Mouse (Mus musculus) intestine, postnatal 0 days (tissue): ENCODE data around the gene Cdc5l. TPM values are rescaled to one million over a fixed set of nuclear protein-coding genes. Genes with fewer than 3 reads are reported as not detected.

Experiments used
- ATAC-seq: fragments of 200-750 bp; cut with Nextera tagmentation; 2 replicates; pipeline ENCODE4 v1.8.0; 2017; ENCODE audit warnings: mild to moderate bottlenecking, moderate TSS enrichment, moderate library complexity
- H3K27ac ChIP-seq: fragments of 300-500 bp; sonication (generic); 2 replicates; pipeline ENCODE4 v1.5.1; 2014; ENCODE audit warnings: mild to moderate bottlenecking, low read depth, low read length, moderate library complexity
- H3K27me3 ChIP-seq: fragments of 300-500 bp; sonication (generic); replicated peaks from 2 replicates; pipeline ENCODE4 v1.6.1; 2014; ENCODE audit warnings: low read length, mixed read lengths; ENCODE audit not compliant: control insufficient read depth, insufficient read depth
- H3K36me3 ChIP-seq: fragments of 300-500 bp; sonication (generic); 2 replicates; pipeline ENCODE4 v1.6.1; 2014; ENCODE audit warnings: mild to moderate bottlenecking, moderate library complexity; ENCODE audit not compliant: control insufficient read depth, insufficient read depth
- H3K4me1 ChIP-seq: fragments of 300-500 bp; sonication (generic); replicated peaks from 2 replicates; pipeline ENCODE4 v1.6.1; 2014; ENCODE audit warnings: antibody characterized with exemption, low read length, mixed read lengths; ENCODE audit not compliant: control insufficient read depth, insufficient read depth
- H3K4me2 ChIP-seq: fragments of 300-500 bp; sonication (generic); replicated peaks from 2 replicates; pipeline ENCODE4 v1.6.1; 2014; ENCODE audit warnings: low read depth, mild to moderate bottlenecking, moderate library complexity
- H3K4me3 ChIP-seq: fragments of 300-500 bp; sonication (generic); 2 replicates; pipeline ENCODE4 v1.5.1; 2014; ENCODE audit warnings: low read depth, low read length
- H3K9ac ChIP-seq: fragments of 300-500 bp; sonication (generic); 2 replicates; pipeline ENCODE4 v1.6.1; 2014; ENCODE audit warnings: mild to moderate bottlenecking, low read depth, low read length
- H3K9me3 ChIP-seq: fragments of 300-500 bp; sonication (generic); 2 replicates; pipeline ENCODE4 v1.6.1; 2016; ENCODE audit warnings: mixed run types; ENCODE audit not compliant: control insufficient read depth
- CTCF ChIP-seq: sonication (generic); IDR thresholded peaks from 2 replicates; pipeline ENCODE4 v1.5.1; 2016; ENCODE audit warnings: low read depth, mild to moderate bottlenecking, control low read depth, antibody characterized with exemption, moderate library complexity
- WGBS: fragments of 180-500 bp; shearing (Covaris S2); extraction: QIAGEN DNeasy Blood & Tissue Kit; methylation state at CpG from one replicate; pipeline ENCODE4 v1.1.7; 2014; 5-methylcytosine and 5-hydroxymethylcytosine counted together
- polyA plus RNA-seq: library from polyadenylated mRNA; unstranded; fragments of >200 nt; fragmentation: Nextera tagmentation; extraction: Ambion mirVana; gene quantifications from 2 replicates; pipeline ENCODE4 v1.2.1, GENCODE M21; 2015

Cdc5l gene
- polyA plus RNA-seq, 1 experiment from 2014 or later: 31.3 TPM

- H3K9me3 ChIP-seq: no peaks in the 10 kb centered on the region
- no peaks in the 10 kb centered on the region for H3K36me3 ChIP-seq
- no peaks in the 10 kb centered on the region for H3K4me1 ChIP-seq
- 66% methylated on average over 5 of the region's 5 CpGs for WGBS
- no peak overlapping the region for H3K4me2 ChIP-seq
- H3K27ac ChIP-seq: no peak overlapping the region
- H3K27me3 ChIP-seq: no peaks in the 10 kb centered on the region
- TF ChIP-seq CTCF: no peak
- no peak overlapping the region for H3K9ac ChIP-seq
- ATAC-seq: no peak
- H3K4me3 ChIP-seq: no peak overlapping the region
These were observed 63.0 kb downstream of the Cdc5l start for GRCm38 (mm10) chr17:45370535-45370934.

GRCm38 (mm10) chr17:45364871-45365270, 68.7 kb downstream of the Cdc5l start:
- ATAC-seq: no peak
- H3K4me1 ChIP-seq: no peaks in the 10 kb centered on the region
- H3K27me3 ChIP-seq: no peaks in the 10 kb centered on the region
- no peak overlapping the region for H3K4me2 ChIP-seq
- no peaks in the 10 kb centered on the region for H3K9me3 ChIP-seq
- no peak overlapping the region for H3K27ac ChIP-seq
- 57% methylated on average over 7 of the region's 7 CpGs for WGBS
- H3K9ac ChIP-seq: no peak overlapping the region
- no peak overlapping the region for H3K4me3 ChIP-seq
- no peaks in the 10 kb centered on the region for H3K36me3 ChIP-seq
- no peak for TF ChIP-seq CTCF

GRCm38 (mm10) chr17:45360950-45361349, 72.6 kb downstream of the Cdc5l start:
- 90% methylated on average over 3 of the region's 3 CpGs for WGBS
- no peaks in the 10 kb centered on the region for H3K4me1 ChIP-seq
- no peak overlapping the region for H3K9ac ChIP-seq
- H3K27ac ChIP-seq: no peak overlapping the region
- no peak overlapping the region for H3K4me3 ChIP-seq
- no peaks in the 10 kb centered on the region for H3K36me3 ChIP-seq
- no peak for TF ChIP-seq CTCF
- no peaks in the 10 kb centered on the region for H3K27me3 ChIP-seq
- no peaks in the 10 kb centered on the region for H3K9me3 ChIP-seq
- no peak overlapping the region for H3K4me2 ChIP-seq
- no peak for ATAC-seq

GRCm38 (mm10) chr17:45359443-45359842, 74.1 kb downstream of the Cdc5l start:
- H3K36me3 ChIP-seq: no peaks in the 10 kb centered on the region
- H3K27me3 ChIP-seq: no peaks in the 10 kb centered on the region
- H3K4me2 ChIP-seq: no peak overlapping the region
- H3K4me1 ChIP-seq: no peaks in the 10 kb centered on the region
- no peaks in the 10 kb centered on the region for H3K9me3 ChIP-seq
- no peak overlapping the region for H3K4me3 ChIP-seq
- 23% methylated on average over 5 of the region's 5 CpGs for WGBS
- no peak for TF ChIP-seq CTCF
- no peak overlapping the region for H3K27ac ChIP-seq
- no peak overlapping the region for H3K9ac ChIP-seq
- peak; percentile 19; the same call in 1 of the 2 replicates for ATAC-seq

GRCm38 (mm10) chr17:45356431-45356830, 77.1 kb downstream of the Cdc5l start:
- no peaks in the 10 kb centered on the region for H3K36me3 ChIP-seq
- H3K27me3 ChIP-seq: no peaks in the 10 kb centered on the region
- no peaks in the 10 kb centered on the region for H3K4me1 ChIP-seq
- H3K9ac ChIP-seq: no peak overlapping the region
- no peak overlapping the region for H3K27ac ChIP-seq
- H3K4me2 ChIP-seq: no peak overlapping the region
- no peak for ATAC-seq
- WGBS: 82% methylated on average over 9 of the region's 9 CpGs
- no peak overlapping the region for H3K4me3 ChIP-seq
- no peak for TF ChIP-seq CTCF
- no peaks in the 10 kb centered on the region for H3K9me3 ChIP-seq

GRCm38 (mm10) chr17:45347951-45348350, 85.6 kb downstream of the Cdc5l start:
- Histone ChIP-seq H3K36me3 (no peaks in the 10 kb centered on the region), H3K4me1 (no peaks in the 10 kb centered on the region), H3K4me3 (no peak overlapping the region), H3K9me3 (no peaks in the 10 kb centered on the region), H3K27ac (no peak overlapping the region), H3K9ac (no peak overlapping the region), H3K27me3 (no peaks in the 10 kb centered on the region), H3K4me2 (no peak overlapping the region)
- WGBS: 95% methylated on average over 4 of the region's 4 CpGs
- ATAC-seq: no peak
- TF ChIP-seq CTCF: no peak

Other genes starting within 250 kb of the Cdc5l start
- gene Spats1, start 41.7 kb upstream of the Cdc5l start, polyA plus RNA-seq: 0.22 and 0.25 TPM in 2 replicates
- 3.6 and 4.0 TPM in 2 replicates for gene Aars2, start 73.1 kb upstream of the Cdc5l start, polyA plus RNA-seq
- gene Tcte1, start 89.7 kb upstream of the Cdc5l start, polyA plus RNA-seq: not detected in 2 replicates
- gene Tmem151b, start 115.9 kb upstream of the Cdc5l start, polyA plus RNA-seq: 0.68 TPM in 2 replicates
- 3.8 and 4.0 TPM in 2 replicates for gene Nfkbie, start 122.0 kb upstream of the Cdc5l start, polyA plus RNA-seq
- gene Slc35b2, start 130.1 kb upstream of the Cdc5l start, polyA plus RNA-seq: 77.7 and 79.5 TPM in 2 replicates
- gene Hsp90ab1, start 139.5 kb upstream of the Cdc5l start, polyA plus RNA-seq: 483 and 505 TPM in 2 replicates
- gene Slc29a1, start 165.9 kb upstream of the Cdc5l start, polyA plus RNA-seq: 37.8 and 38.4 TPM in 2 replicates
- 0.34 and 0.38 TPM in 2 replicates for gene Mymx, start 168.4 kb upstream of the Cdc5l start, polyA plus RNA-seq
- not detected in 2 replicates for gene Capn11, start 225.6 kb upstream of the Cdc5l start, polyA plus RNA-seq